Mouse (Mus musculus): ENCODE data around the gene Wdr18.

GRCm38 (mm10) chr10:79940749-79941148 lies 19.2 kb upstream of the Wdr18 start:
- TF ChIP-seq CTCF (IDR thresholded peaks at IDR 0.05; ENCODE audit: low read depth) (no peak), EP300 (optimal IDR thresholded peaks at IDR 0.05) (no peak)

Data from stomach, postnatal 0 days (tissue).